Mouse (Mus musculus): Measurements from ENCODE around the gene Dnaic1. TPM values are rescaled to one million over a fixed set of nuclear protein-coding genes. Genes with fewer than 3 reads are reported as not detected.

Dnaic1 gene
- polyA plus RNA-seq (2015; fragmentation: Nextera tagmentation; extraction: Ambion mirVana): 5.4 and 6.2 TPM in 2 replicates

GRCm38 (mm10) chr4:41569411-41569885 is at the start of gene Dnaic1, which contains the start of gene Fam219a:
Gene Dnaic1 (plus strand): TSS chr4:41569775.
Gene Fam219a (minus strand): TSS chr4:41569538.

GRCm38 (mm10) chr4:41639913-41640507 is 70.4 kb downstream of the Dnaic1 start, which contains the start of gene Enho:
Gene Enho (minus strand): TSS chr4:41640324.

Other genes starting within 250 kb of the Dnaic1 start
- gene Ubap1, start 220.8 kb upstream of the Dnaic1 start, polyA plus RNA-seq (2015; fragmentation: Nextera tagmentation; extraction: Ambion mirVana): 55.6 and 55.8 TPM in 2 replicates
- gene Kif24, start 104.9 kb upstream of the Dnaic1 start, polyA plus RNA-seq (2015; fragmentation: Nextera tagmentation; extraction: Ambion mirVana): 1.2 and 1.4 TPM in 2 replicates
- 68.9 and 70.1 TPM in 2 replicates for gene Nudt2, start 104.6 kb upstream of the Dnaic1 start, polyA plus RNA-seq (2015; fragmentation: Nextera tagmentation; extraction: Ambion mirVana)
- 21.2 and 23.0 TPM in 2 replicates for gene AI464131, start 66.7 kb upstream of the Dnaic1 start, polyA plus RNA-seq (2015; fragmentation: Nextera tagmentation; extraction: Ambion mirVana)
- 14.3 and 17.3 TPM in 2 replicates for gene 1110017D15Rik, start 52.4 kb upstream of the Dnaic1 start, polyA plus RNA-seq (2015; fragmentation: Nextera tagmentation; extraction: Ambion mirVana)
- gene Fam219a, start 237 bp upstream of the Dnaic1 start, polyA plus RNA-seq (2015; fragmentation: Nextera tagmentation; extraction: Ambion mirVana): 23.3 and 24.7 TPM in 2 replicates
- 159 and 163 TPM in 2 replicates for gene Enho, start 70.5 kb downstream of the Dnaic1 start, polyA plus RNA-seq (2015; fragmentation: Nextera tagmentation; extraction: Ambion mirVana)
- 20.0 and 21.0 TPM in 2 replicates for gene Cntfr, start 127.3 kb downstream of the Dnaic1 start, polyA plus RNA-seq (2015; fragmentation: Nextera tagmentation; extraction: Ambion mirVana)
- gene Il11ra1, start 130.2 kb downstream of the Dnaic1 start, polyA plus RNA-seq (2015; fragmentation: Nextera tagmentation; extraction: Ambion mirVana): 48.2 and 49.9 TPM in 2 replicates
- gene Rpp25l, start 143.8 kb downstream of the Dnaic1 start, polyA plus RNA-seq (2015; fragmentation: Nextera tagmentation; extraction: Ambion mirVana): 56.4 and 57.5 TPM in 2 replicates
- gene Dctn3, start 153.4 kb downstream of the Dnaic1 start, polyA plus RNA-seq (2015; fragmentation: Nextera tagmentation; extraction: Ambion mirVana): 315 and 319 TPM in 2 replicates
- gene Arid3c, start 161.4 kb downstream of the Dnaic1 start, polyA plus RNA-seq (2015; fragmentation: Nextera tagmentation; extraction: Ambion mirVana): 0.95 and 0.98 TPM in 2 replicates
- gene Galt, start 185.5 kb downstream of the Dnaic1 start, polyA plus RNA-seq (2015; fragmentation: Nextera tagmentation; extraction: Ambion mirVana): 58.6 and 61.9 TPM in 2 replicates
- 94.3 and 108 TPM in 2 replicates for gene Sigmar1, start 186.4 kb downstream of the Dnaic1 start, polyA plus RNA-seq (2015; fragmentation: Nextera tagmentation; extraction: Ambion mirVana)
- 269 and 276 TPM in 2 replicates for gene Ccl27a, start 204.5 kb downstream of the Dnaic1 start, polyA plus RNA-seq (2015; fragmentation: Nextera tagmentation; extraction: Ambion mirVana)

All from neural tube, postnatal 0 days (tissue).